Mouse (Mus musculus) lung, adult 2 months (tissue): Measurements from ENCODE around the gene Erp27.

ENCODE experiments used
- CTCF ChIP-seq: fragments of 200-500 bp; IDR thresholded peaks from 2 replicates; pipeline ENCODE4 v1.5.1; 2011; ENCODE audit warnings: mild to moderate bottlenecking, low read length, control low read depth; ENCODE audit not compliant: insufficient read depth
- POLR2A ChIP-seq: fragments of 200-500 bp; IDR thresholded peaks from 2 replicates; pipeline ENCODE4 v1.6.1; 2011; ENCODE audit warnings: low read depth, mild to moderate bottlenecking, control low read depth, low read length, borderline replicate concordance; ENCODE audit errors: extremely low read depth

DNA sequence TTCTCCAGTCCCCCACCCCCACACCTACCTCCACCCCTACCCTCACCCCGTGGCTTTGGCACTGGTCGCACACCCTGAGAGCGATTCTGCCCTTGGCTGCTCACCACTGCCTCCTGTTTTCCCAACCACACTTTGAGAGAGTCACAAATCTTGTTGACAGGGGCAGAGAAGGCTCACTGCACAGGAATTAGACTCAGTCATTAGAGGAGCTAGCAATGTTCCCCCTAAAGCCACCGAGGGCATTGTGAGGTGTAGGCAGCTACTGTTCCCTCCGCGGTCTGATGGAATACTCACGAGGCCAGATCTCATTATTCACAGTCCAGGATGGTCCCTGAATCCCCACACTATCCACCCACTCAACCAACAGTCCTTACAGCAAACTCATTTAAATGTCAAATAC, 35.1 kb upstream of the Erp27 start:
- TF ChIP-seq CTCF (no peak), POLR2A (no peak)
